Mouse (Mus musculus) CD4-positive naive resting alpha-beta T cell, adult 57 days (primary cell): ENCODE results near the gene Cenpb. TPM values are rescaled to one million over a fixed set of nuclear protein-coding genes. Genes with fewer than 3 reads are reported as not detected.

Experiments used
- total RNA-seq: library from RNA; stranded (reverse); gene quantifications from one replicate; pipeline ENCODE4 v1.2.4, GENCODE M21; 2023

Cenpb gene
- 17.9 TPM for total RNA-seq

GRCm38 (mm10) chr2:131179990-131180587 is at the start of gene Cenpb:
TSS of gene Cenpb (minus strand) at chr2:131180067.

GRCm38 (mm10) chr2:131206778-131207177 is 26.9 kb upstream of the Cenpb start, which contains the start of gene Ap5s1:
TSS of gene Ap5s1 (plus strand) at chr2:131207078.

GRCm38 (mm10) chr2:131186771-131187601 is 7.1 kb upstream of the Cenpb start, which contains the start of the genes Cdc25b and Spef1:
TSS of gene Cdc25b (plus strand) at chr2:131186949.
TSS of gene Spef1 (minus strand) at chr2:131187282.

GRCm38 (mm10) chr2:131159938-131160581 is 19.8 kb downstream of the Cenpb start, which contains the start of gene 1700037H04Rik:
TSS of gene 1700037H04Rik (minus strand) at chr2:131160081.

GRCm38 (mm10) chr2:131132930-131133547 is 46.8 kb downstream of the Cenpb start, which contains the start of gene Gm11037:
TSS of gene Gm11037 (plus strand) at chr2:131133497.

GRCm38 (mm10) chr2:131127161-131127730 is 52.6 kb downstream of the Cenpb start, which contains the start of gene Hspa12b:
TSS of gene Hspa12b (plus strand) at chr2:131127280.

Other genes with a start within 250 kb of the Cenpb start
- not detected for gene Gfra4, start 137.0 kb downstream of the Cenpb start, total RNA-seq
- not detected for gene Adam33, start 116.3 kb downstream of the Cenpb start, total RNA-seq
- 0.38 TPM for gene Siglec1, start 93.3 kb downstream of the Cenpb start, total RNA-seq
- gene Hspa12b, start 52.8 kb downstream of the Cenpb start, total RNA-seq, result not detected
- not detected for gene Gm11037, start 46.6 kb downstream of the Cenpb start, total RNA-seq
- 20.0 TPM for gene 1700037H04Rik, start 20.0 kb downstream of the Cenpb start, total RNA-seq
- gene Cdc25b, start 6.9 kb upstream of the Cenpb start, total RNA-seq, result 44.2 TPM
- 1.4 TPM for gene Spef1, start 7.2 kb upstream of the Cenpb start, total RNA-seq
- gene Ap5s1, start 27.0 kb upstream of the Cenpb start, total RNA-seq, result 7.6 TPM
- gene Mavs, start 54.0 kb upstream of the Cenpb start, total RNA-seq, result 15.9 TPM
- gene Pank2, start 82.4 kb upstream of the Cenpb start, total RNA-seq, result 60.4 TPM
- gene Rnf24, start 172.8 kb upstream of the Cenpb start, total RNA-seq, result 2.4 TPM